In genomic region chr11:75459751-75460102, GRCm38 (mm10) we compare ENCODE assay signal across 9 mouse cellular contexts. TPM values are rescaled to one million over a fixed set of nuclear protein-coding genes. Genes with fewer than 3 reads are reported as not detected.
DNase-seq lines count a peak whose midpoint lies in the region; ATAC-seq and TF ChIP-seq lines count a peak whose summit lies in the region.
"Had no signal": no experiment of that assay in that cellular context is flagged by ENCODE, and none has a peak within 500 bp of the region (broad histone marks: within the 10 kb centered on the region; RNA-seq: fewer than 3 reads in every experiment).

No protein-coding gene starts in this region.

- no peak for DNase-seq in kidney, postnatal 0 days (ENCODE audit: low spot score)
- DNase-seq in kidney, adult 9 months, result no peak
- no peak for DNase-seq in embryonic facial prominence, embryonic 11.5 days (ENCODE audit: low spot score)
- no peak for DNase-seq in midbrain, postnatal 0 days (ENCODE audit: low spot score)
- no peak for DNase-seq in gastrocnemius, adult 18-20 months (ENCODE audit: low spot score)
- DNase-seq in T-cell, adult 2 months (ENCODE audit: low spot score), result no peak
- no peak for DNase-seq in layer of hippocampus, adult 9-10 months (ENCODE audit: low spot score)

- no peaks in the 10 kb centered on the region for H3K27me3 ChIP-seq in kidney, postnatal 0 days (ENCODE audit: insufficient read depth, low read length)
- H3K27me3 ChIP-seq in embryonic facial prominence, embryonic 11.5 days (ENCODE audit: control insufficient read depth, insufficient read depth, low read length), result no peaks in the 10 kb centered on the region
- no peaks in the 10 kb centered on the region for H3K27me3 ChIP-seq in intestine, embryonic 15.5 days (replicated peaks)
- no peaks in the 10 kb centered on the region for H3K27me3 ChIP-seq in midbrain, postnatal 0 days (ENCODE audit: insufficient read depth, low read length)

- peaks cover 24% of the 10 kb centered on the region for H3K4me1 ChIP-seq in kidney, postnatal 0 days (replicated peaks; ENCODE audit: insufficient read depth, low read length)
- peaks cover 6% of the 10 kb centered on the region; the same call in 1 of the 2 replicates for H3K4me1 ChIP-seq in embryonic facial prominence, embryonic 11.5 days (ENCODE audit: control insufficient read depth, insufficient read depth, low read length)
- H3K4me1 ChIP-seq in intestine, embryonic 15.5 days (replicated peaks), result peaks cover 36% of the 10 kb centered on the region
- peaks cover 17% of the 10 kb centered on the region; the same call in 1 of the 2 replicates for H3K4me1 ChIP-seq in midbrain, postnatal 0 days (ENCODE audit: insufficient read depth, low read length)

- WGBS in kidney, postnatal 0 days, result 18% methylated on average over 5 of the region's 5 CpGs
- WGBS in embryonic facial prominence, embryonic 11.5 days, result 28% methylated on average over 5 of the region's 5 CpGs
- 23% methylated on average over 5 of the region's 5 CpGs for WGBS in intestine, embryonic 15.5 days
- WGBS in midbrain, postnatal 0 days, result 28% methylated on average over 5 of the region's 5 CpGs

- no peaks in the 10 kb centered on the region for H3K9me3 ChIP-seq in kidney, postnatal 0 days (replicated peaks; ENCODE audit: low read length)
- H3K9me3 ChIP-seq in embryonic facial prominence, embryonic 11.5 days (replicated peaks; ENCODE audit: control insufficient read depth, low read length), result no peaks in the 10 kb centered on the region
- no peaks in the 10 kb centered on the region for H3K9me3 ChIP-seq in intestine, embryonic 15.5 days
- H3K9me3 ChIP-seq in midbrain, postnatal 0 days (ENCODE audit: low read length), result no peaks in the 10 kb centered on the region

- peak overlapping the region; percentile 95 for H3K27ac ChIP-seq in kidney, postnatal 0 days
- H3K27ac ChIP-seq in embryonic facial prominence, embryonic 11.5 days (replicated peaks; ENCODE audit: low read depth, low read length), result peak overlapping the region; percentile 78; the same call in 1 of the 2 replicates
- peak overlapping the region; percentile 96 for H3K27ac ChIP-seq in intestine, embryonic 15.5 days
- H3K27ac ChIP-seq in midbrain, postnatal 0 days (ENCODE audit: low read depth, low read length), result peak overlapping the region; percentile 73; the same call in 1 of the 2 replicates

- H3K9ac ChIP-seq in kidney, postnatal 0 days (ENCODE audit: low read depth, low read length), result 0 out of 2 replicates have a peak overlapping the region, but pooled peaks have one; percentile 14
- H3K9ac ChIP-seq in embryonic facial prominence, embryonic 11.5 days (replicated peaks; ENCODE audit: low read length), result no peak overlapping the region; the same call in 1 of the 2 replicates
- peak overlapping the region; percentile 0; the same call in 1 of the 2 replicates for H3K9ac ChIP-seq in intestine, embryonic 15.5 days
- no peak overlapping the region for H3K9ac ChIP-seq in midbrain, postnatal 0 days (replicated peaks; ENCODE audit: low read length, poor library complexity, severe bottlenecking)

- peak overlapping the region; percentile 69 for H3K4me2 ChIP-seq in kidney, postnatal 0 days (ENCODE audit: low read length)
- H3K4me2 ChIP-seq in embryonic facial prominence, embryonic 11.5 days (ENCODE audit: low read depth, low read length), result peak overlapping the region; percentile 72
- peak overlapping the region; percentile 69 for H3K4me2 ChIP-seq in intestine, embryonic 15.5 days (replicated peaks)
- peak overlapping the region; percentile 73 for H3K4me2 ChIP-seq in midbrain, postnatal 0 days (ENCODE audit: low read depth, low read length, poor library complexity, severe bottlenecking)

- 0 out of 2 replicates have a peak, but pooled peaks cover under 1% of the 10 kb centered on the region for H3K36me3 ChIP-seq in kidney, postnatal 0 days (ENCODE audit: insufficient read depth, low read length)
- no peaks in the 10 kb centered on the region for H3K36me3 ChIP-seq in embryonic facial prominence, embryonic 11.5 days (replicated peaks; ENCODE audit: control insufficient read depth, insufficient read depth, low read depth, low read length)
- no peaks in the 10 kb centered on the region for H3K36me3 ChIP-seq in intestine, embryonic 15.5 days
- H3K36me3 ChIP-seq in midbrain, postnatal 0 days (ENCODE audit: insufficient read depth, low read length), result peaks cover 4% of the 10 kb centered on the region; the same call in 1 of the 2 replicates

- no peak for ATAC-seq in kidney, postnatal 0 days (replicated peaks; ENCODE audit: low FRiP score, low read depth)
- no peak for ATAC-seq in embryonic facial prominence, embryonic 11.5 days (replicated peaks; ENCODE audit: insufficient number of reproducible peaks, low FRiP score, low TSS enrichment, low read depth)
- ATAC-seq in intestine, embryonic 15.5 days, result no peak
- ATAC-seq in midbrain, postnatal 0 days (ENCODE audit: low FRiP score), result no peak

- H3K4me3 ChIP-seq in kidney, postnatal 0 days (replicated peaks; ENCODE audit: low read depth, low read length), result no peak overlapping the region
- H3K4me3 ChIP-seq in embryonic facial prominence, embryonic 11.5 days (ENCODE audit: low read depth, low read length), result 0 out of 2 replicates have a peak overlapping the region, but pooled peaks have one; percentile 41
- peak overlapping the region; percentile 14; the same call in 1 of the 2 replicates for H3K4me3 ChIP-seq in intestine, embryonic 15.5 days (replicated peaks)
- no peak overlapping the region for H3K4me3 ChIP-seq in midbrain, postnatal 0 days (ENCODE audit: low read depth, low read length)

- no peak for TF ChIP-seq CTCF in kidney, postnatal 0 days (IDR thresholded peaks at IDR 0.05; ENCODE audit: low read depth)
- TF ChIP-seq CTCF in midbrain, postnatal 0 days (IDR thresholded peaks at IDR 0.05), result no peak

RNA-seq across cellular contexts. Expression of gene Tlcd2, which starts 1.8 kb away (rescaled TPM):
- 9.3 and 11.8 TPM in 2 replicates for polyA plus RNA-seq in kidney, postnatal 0 days (2015; fragmentation: Nextera tagmentation; extraction: Ambion mirVana)
- 12.5 and 15.4 TPM in 2 replicates for polyA plus RNA-seq in embryonic facial prominence, embryonic 11.5 days (2014; fragmentation: Nextera tagmentation; extraction: Ambion mirVana)
- polyA plus RNA-seq in intestine, embryonic 15.5 days (2015; fragmentation: Nextera tagmentation; extraction: Ambion mirVana), result 17.7 and 20.3 TPM in 2 replicates
- total RNA-seq in midbrain, postnatal 0 days (2014; rRNA removed), result 0.66 and 0.76 TPM in 2 replicates
- polyA plus RNA-seq in midbrain, postnatal 0 days (2015; fragmentation: Nextera tagmentation; extraction: Ambion mirVana), result 1.6 and 1.9 TPM in 2 replicates
- total RNA-seq in gastrocnemius, adult 18-20 months (2021), result 1 to 10 TPM; 2.6 to 2.9 TPM

RNA-seq across cellular contexts. Expression of gene Wdr81, which starts 5.2 kb away (rescaled TPM):
- 4.9 and 5.3 TPM in 2 replicates for polyA plus RNA-seq in kidney, postnatal 0 days (2015; fragmentation: Nextera tagmentation; extraction: Ambion mirVana)
- polyA plus RNA-seq in embryonic facial prominence, embryonic 11.5 days (2014; fragmentation: Nextera tagmentation; extraction: Ambion mirVana), result 2.3 and 4.1 TPM in 2 replicates
- 6.1 and 7.0 TPM in 2 replicates for polyA plus RNA-seq in intestine, embryonic 15.5 days (2015; fragmentation: Nextera tagmentation; extraction: Ambion mirVana)
- total RNA-seq in midbrain, postnatal 0 days (2014; rRNA removed), result 17.4 and 29.7 TPM in 2 replicates
- 4.5 and 4.8 TPM in 2 replicates for polyA plus RNA-seq in midbrain, postnatal 0 days (2015; fragmentation: Nextera tagmentation; extraction: Ambion mirVana)
- 1 to 10 TPM; 4.5 to 5.5 TPM for total RNA-seq in gastrocnemius, adult 18-20 months (2021)

RNA-seq across cellular contexts. Expression of gene Serpinf2, which starts 20.3 kb away (rescaled TPM):
- 45.2 and 57.0 TPM in 2 replicates for polyA plus RNA-seq in kidney, postnatal 0 days (2015; fragmentation: Nextera tagmentation; extraction: Ambion mirVana)
- polyA plus RNA-seq in embryonic facial prominence, embryonic 11.5 days (2014; fragmentation: Nextera tagmentation; extraction: Ambion mirVana), result 0.34 TPM in 1 of 2 replicates, not detected in the other
- 20.4 and 26.4 TPM in 2 replicates for polyA plus RNA-seq in intestine, embryonic 15.5 days (2015; fragmentation: Nextera tagmentation; extraction: Ambion mirVana)
- total RNA-seq in midbrain, postnatal 0 days (2014; rRNA removed), result not detected in 2 replicates
- 0.11 TPM in 1 of 2 replicates, not detected in the other for polyA plus RNA-seq in midbrain, postnatal 0 days (2015; fragmentation: Nextera tagmentation; extraction: Ambion mirVana)
- total RNA-seq in gastrocnemius, adult 18-20 months (2021), result under 1 TPM in 1 of 2 experiments, not detected in 1; 0.36 TPM
- total RNA-seq: hematopoietic stem cell, adult 5-6 weeks had no signal

RNA-seq across cellular contexts. Expression of gene Prpf8, which starts 26.9 kb away (rescaled TPM):
- 36.3 and 36.6 TPM in 2 replicates for polyA plus RNA-seq in kidney, postnatal 0 days (2015; fragmentation: Nextera tagmentation; extraction: Ambion mirVana)
- polyA plus RNA-seq in embryonic facial prominence, embryonic 11.5 days (2014; fragmentation: Nextera tagmentation; extraction: Ambion mirVana), result 102 and 103 TPM in 2 replicates
- 47.5 and 48.2 TPM in 2 replicates for polyA plus RNA-seq in intestine, embryonic 15.5 days (2015; fragmentation: Nextera tagmentation; extraction: Ambion mirVana)
- total RNA-seq in midbrain, postnatal 0 days (2014; rRNA removed), result 121 and 129 TPM in 2 replicates
- polyA plus RNA-seq in midbrain, postnatal 0 days (2015; fragmentation: Nextera tagmentation; extraction: Ambion mirVana), result 25.7 and 27.6 TPM in 2 replicates
- total RNA-seq in gastrocnemius, adult 18-20 months (2021), result 10 to 100 TPM; 70.1 to 70.9 TPM

RNA-seq across cellular contexts. Expression of gene Serpinf1, which starts 37.2 kb away (rescaled TPM):
- polyA plus RNA-seq in kidney, postnatal 0 days (2015; fragmentation: Nextera tagmentation; extraction: Ambion mirVana), result 90.9 and 98.4 TPM in 2 replicates
- 193 and 206 TPM in 2 replicates for polyA plus RNA-seq in embryonic facial prominence, embryonic 11.5 days (2014; fragmentation: Nextera tagmentation; extraction: Ambion mirVana)
- polyA plus RNA-seq in intestine, embryonic 15.5 days (2015; fragmentation: Nextera tagmentation; extraction: Ambion mirVana), result 41.1 and 48.0 TPM in 2 replicates
- total RNA-seq in midbrain, postnatal 0 days (2014; rRNA removed), result 50.6 and 92.0 TPM in 2 replicates
- polyA plus RNA-seq in midbrain, postnatal 0 days (2015; fragmentation: Nextera tagmentation; extraction: Ambion mirVana), result 34.3 and 44.6 TPM in 2 replicates
- total RNA-seq in gastrocnemius, adult 18-20 months (2021), result 10 to 100 TPM; 50.2 to 64.1 TPM

Comparison
In these comparisons a context has a peak if more than half of its experiments do, and no peak if none do; other contexts are left out.
1. H3K4me3 ChIP-seq: peak in embryonic facial prominence, embryonic 11.5 days (single experiment) and intestine, embryonic 15.5 days (single experiment); none in kidney, postnatal 0 days (single experiment) and midbrain, postnatal 0 days (single experiment).
2. H3K9ac ChIP-seq: peak in kidney, postnatal 0 days (single experiment) and intestine, embryonic 15.5 days (single experiment); none in embryonic facial prominence, embryonic 11.5 days (single experiment) and midbrain, postnatal 0 days (single experiment).
3. RNA of gene Serpinf2, which starts 20.3 kb away (polyA plus RNA-seq): 45.2 to 57.0 TPM in kidney, postnatal 0 days and 20.4 to 26.4 TPM in intestine, embryonic 15.5 days; 0.34 TPM in embryonic facial prominence, embryonic 11.5 days and 0.11 TPM in midbrain, postnatal 0 days; every median in the first group is over 10 times any median in the second.
4. Peak in every context shown above with its lines, with median percentiles within 50 percentile points of each other: H3K27ac ChIP-seq and H3K4me2 ChIP-seq.